Mouse (Mus musculus) thymus, postnatal 10 days (tissue): ENCODE results near the gene Ears2.

Experiments used
- DNase-seq, 2 experiments: peaks; one replicate each; pipeline ENCODE4 v3.0.0; 2021; ENCODE audit warnings: low spot score in 2 of 2

Ears2 gene

DNA sequence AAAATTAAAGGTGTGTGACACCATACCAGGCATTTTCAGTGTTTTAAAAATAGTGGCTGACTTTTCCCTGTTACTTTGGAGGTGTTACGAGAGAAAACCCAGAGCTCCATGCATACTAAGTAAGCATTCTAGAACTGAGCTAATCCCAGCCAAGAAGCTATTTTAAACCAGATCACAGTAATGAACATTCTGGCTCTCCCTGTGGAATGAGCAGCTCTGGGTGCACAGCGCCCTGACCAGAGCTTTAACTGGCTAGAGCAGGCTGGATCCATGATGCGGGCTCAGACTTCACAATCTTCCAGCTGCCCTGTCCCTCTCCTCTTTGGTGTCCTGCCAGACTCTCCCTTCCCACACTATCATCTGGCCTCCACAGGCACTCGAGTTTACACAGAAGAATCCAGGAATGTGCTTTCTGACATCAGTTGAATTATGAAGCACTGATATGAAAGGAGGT, 21.9 kb downstream of the Ears2 start:
- DNase-seq = no peak

DNA sequence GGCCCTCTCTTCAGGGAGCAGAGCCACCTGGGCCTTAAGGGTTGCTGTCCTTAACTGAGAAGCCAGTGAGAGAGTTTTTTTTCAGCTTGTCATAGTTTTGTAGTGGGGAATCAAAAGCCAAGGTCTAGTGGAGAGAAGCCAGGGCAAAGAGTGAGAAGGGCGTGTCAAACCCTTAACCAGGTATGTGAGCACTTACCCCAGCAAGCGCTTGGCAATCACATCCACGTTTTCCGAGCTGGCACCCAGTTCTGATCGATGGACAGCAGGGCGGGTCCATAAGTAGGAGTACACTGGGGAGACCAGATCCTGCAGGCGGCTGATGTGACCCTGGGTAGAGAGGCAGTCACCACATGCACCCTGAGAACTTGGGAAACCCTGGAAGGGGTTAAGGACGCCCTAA, 23.0 kb downstream of the Ears2 start:
- no peak for DNase-seq

DNA sequence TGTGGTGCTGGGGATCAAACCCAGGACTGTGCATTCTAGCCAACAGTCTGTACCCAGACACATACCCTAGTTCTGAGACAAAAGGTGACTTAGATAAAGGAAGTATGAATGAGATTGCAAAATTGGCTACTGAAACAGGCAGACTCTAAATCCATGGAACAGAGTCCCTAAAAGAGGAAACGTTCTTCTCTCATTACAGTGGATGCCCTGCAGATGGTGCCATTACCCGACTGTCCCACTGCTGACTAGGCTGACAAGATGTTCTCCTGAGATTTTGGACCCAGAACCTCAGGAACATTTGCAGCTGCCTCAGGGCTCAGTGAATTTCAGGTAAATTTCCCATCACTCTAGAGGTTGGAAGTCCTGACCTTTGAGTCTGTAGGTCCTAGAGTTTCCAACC, 32.7 kb downstream of the Ears2 start:
- no peak for DNase-seq

DNA sequence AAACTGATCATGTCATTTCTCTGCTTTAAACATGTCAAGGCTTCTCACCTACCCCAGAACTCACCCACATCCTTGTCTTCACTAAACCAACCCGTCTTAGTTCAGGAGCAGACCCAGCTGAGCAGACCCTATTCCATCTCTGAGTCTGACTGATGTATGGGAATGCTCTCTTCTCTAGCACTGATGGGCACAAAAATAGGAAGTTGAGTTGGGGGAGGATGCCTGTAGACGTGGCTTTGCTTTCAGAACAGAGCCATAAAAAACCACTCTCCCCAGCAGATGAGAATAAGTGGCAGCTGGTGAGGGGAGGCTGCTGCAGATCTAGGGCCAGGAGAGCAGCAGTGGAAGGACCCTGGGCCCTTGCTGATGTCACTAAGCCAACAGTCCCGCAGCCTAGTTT, 33.7 kb downstream of the Ears2 start:
- DNase-seq = no peak

DNA sequence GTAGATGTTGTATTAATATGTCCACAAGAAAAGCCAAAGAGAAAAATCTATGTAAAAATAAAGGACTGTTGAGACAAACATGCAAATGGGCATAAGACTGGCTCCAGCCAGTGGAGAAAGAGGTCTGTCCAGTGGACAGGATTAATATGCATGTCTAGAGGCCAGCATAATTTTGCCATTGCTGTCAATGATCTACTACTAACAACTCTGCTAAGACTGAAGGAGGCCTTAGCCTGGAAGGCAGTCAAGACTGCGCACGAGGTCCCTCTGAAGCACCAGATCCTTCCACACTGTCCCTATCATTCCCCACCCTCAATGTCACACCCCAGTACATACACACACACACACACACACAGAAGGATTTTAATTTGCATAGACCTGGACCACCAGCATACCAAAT, 44.9 kb downstream of the Ears2 start:
- no peak for DNase-seq

DNA sequence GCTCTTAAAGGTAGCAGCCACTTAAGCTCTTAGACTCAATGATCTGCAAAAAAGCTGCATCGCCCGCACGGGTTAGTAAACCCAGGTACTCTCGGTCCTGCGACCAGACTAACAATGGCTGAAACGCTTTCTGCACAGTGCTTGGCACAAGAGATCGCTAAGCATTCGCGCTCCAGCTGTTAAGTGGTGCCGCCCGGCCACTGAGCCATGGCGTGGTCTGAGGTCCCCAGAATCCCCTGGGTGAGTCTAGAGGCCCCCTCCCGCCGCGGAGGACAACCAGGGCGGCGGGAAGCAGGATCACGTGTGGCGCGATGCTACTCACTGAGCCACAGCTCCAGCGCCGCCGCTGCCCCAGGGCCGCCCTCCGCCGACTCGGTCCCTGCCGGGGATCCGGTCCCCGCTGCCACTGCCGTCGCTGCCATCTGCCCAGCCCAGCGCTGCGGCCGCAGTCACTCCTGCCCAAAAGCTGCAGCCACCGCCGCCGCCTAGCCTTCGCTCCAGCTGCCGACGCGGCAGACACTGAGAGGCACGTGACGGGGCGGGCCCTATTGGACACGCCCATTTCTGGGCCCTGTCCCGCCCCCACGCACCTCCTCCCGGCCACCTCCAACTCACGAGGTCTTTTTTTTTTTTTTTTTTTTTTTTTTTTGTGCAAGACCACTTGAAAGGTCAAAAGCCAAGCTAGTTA, 46.3 kb downstream of the Ears2 start, which contains the start of gene Gga2:
Gga2 (minus strand) TSS at position 556 of the 688 bp plus-strand sequence.
- peak; percentile 76 to 81 for DNase-seq

DNA sequence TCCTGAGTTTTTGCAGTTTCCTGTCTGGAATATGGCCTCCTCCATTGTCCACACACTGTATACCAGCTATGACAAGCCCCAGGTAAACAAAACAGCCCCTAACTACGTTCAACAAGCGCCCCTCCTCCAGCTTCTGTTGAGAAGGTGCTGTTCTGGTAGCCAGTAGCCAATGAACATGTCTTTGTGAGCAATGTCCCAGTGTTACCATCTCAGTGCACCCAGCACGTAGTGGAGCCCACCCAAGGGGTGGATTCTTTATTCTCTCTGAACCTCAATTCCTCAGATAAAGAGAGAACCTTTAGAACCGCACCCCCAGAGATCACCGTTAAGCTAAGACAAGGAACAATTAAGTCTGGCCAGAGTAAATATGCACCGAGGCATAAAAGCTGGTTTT, 46.8 kb downstream of the Ears2 start:
- DNase-seq = no peak

DNA sequence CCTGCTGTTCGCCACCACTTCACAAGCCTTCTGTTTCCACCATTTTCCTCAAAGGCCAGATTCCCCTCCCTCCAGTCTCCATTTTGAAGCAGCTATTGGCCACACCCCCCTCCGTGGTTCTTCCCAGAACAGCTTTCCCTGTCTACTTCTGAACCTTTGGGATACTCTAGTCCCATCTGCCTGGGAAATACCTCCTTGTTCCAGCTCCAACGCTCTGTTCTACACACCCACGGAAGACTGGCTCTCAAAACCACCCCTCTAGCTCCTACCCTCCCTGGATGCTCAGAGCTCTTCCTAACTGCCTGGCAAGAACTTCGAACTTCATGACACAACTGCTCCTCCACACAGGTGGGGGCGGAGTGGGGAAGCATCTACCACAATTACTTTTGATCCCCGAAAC, 48.1 kb downstream of the Ears2 start:
- DNase-seq = no peak

DNA sequence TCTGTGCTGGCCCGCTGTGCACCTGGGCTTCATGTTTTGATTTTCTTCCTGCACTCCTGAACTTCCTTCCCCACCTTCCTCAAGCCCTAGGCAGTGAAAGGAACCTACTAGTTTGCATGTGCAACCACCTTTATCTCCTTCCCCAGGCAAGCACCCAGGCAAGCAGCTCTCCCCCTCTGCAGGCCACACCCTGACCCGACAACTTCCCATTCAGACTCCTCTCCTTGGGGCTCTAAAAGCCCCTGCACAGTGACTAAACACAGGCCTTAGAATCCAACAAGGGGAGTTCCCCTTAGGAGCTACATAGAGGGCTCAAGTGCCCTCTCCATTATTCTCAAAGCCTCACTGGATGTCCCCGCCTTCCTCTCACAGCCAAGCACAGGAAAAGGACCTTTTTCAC, 48.8 kb downstream of the Ears2 start:
- no peak for DNase-seq

DNA sequence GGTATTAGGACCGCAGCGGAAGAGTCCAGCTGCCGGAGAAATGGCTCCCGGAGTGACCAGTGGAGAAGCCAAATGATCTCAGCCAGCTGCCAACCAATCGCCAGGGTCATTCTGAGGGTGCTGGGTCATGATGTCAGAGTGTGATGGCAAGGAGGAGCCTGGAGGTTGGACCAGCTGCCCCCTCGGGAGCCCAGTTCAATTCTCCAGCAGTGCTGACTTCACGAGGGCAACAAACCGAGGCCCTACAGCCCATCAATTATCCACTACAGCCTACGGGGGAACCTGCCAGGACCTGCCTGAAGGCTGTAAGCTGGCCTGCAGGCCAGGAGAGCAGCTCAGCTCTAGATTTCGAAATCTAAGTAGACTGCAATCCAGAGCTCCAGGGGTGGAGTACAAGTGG, 51.3 kb downstream of the Ears2 start:
- DNase-seq = no peak

DNA sequence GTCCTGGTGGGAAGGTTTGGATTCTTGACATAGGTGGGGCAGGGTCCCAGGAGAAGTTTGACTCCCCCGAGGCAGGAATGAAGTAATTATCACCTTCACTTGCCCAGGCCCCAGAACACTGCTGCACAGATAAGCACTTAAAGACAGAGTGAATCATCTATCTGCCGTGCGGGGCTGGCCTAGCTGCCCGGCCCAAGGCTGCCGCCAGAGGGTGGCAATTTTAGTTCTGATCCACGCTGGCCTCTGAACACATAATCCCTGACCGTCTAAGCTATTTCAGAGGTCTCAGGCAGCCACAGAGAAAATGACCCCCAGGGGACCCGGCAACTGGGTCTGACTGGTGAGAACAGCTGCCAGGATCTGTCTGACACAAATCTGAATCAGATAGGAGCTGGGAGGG, 52.0 kb downstream of the Ears2 start:
- DNase-seq = no peak

DNA sequence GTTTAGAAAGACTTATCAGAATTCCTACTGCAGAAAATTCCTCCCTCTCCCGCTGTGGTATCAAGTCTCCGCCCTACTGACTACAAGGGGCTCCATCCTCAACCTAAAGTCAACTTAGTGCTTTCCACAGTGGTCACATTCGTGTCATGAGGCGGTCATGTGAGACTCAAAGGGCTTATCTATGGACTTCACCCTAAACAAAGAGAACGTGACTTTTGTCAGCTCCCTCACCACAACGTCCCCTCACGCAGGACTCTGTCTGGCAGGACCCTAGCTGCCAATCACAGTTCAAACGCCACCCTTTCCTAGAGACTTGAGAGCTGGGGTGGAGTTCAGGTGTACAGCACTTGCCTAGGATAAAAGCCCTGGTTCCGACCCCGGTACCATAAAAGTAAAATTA, 54.1 kb downstream of the Ears2 start:
- no peak for DNase-seq

DNA sequence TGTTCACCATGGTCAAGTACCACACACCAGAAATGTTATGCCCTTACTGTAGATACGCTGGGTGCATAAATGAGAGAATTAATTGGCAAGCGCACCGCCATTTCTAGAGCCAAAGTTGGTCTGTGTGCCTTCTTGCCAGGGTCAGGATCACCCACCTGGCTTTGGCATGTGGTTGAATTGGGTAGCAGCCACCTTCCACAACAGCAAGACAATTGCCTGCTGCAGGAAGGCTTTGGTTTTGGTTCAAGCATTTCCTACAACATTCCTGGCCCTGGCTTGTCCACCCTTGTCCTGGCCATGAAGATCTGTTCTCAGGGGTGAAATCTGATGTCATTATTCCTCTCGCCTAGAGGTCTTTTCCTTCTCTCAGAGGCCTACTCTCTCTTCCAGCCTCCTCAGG, 54.7 kb downstream of the Ears2 start:
- DNase-seq = no peak

DNA sequence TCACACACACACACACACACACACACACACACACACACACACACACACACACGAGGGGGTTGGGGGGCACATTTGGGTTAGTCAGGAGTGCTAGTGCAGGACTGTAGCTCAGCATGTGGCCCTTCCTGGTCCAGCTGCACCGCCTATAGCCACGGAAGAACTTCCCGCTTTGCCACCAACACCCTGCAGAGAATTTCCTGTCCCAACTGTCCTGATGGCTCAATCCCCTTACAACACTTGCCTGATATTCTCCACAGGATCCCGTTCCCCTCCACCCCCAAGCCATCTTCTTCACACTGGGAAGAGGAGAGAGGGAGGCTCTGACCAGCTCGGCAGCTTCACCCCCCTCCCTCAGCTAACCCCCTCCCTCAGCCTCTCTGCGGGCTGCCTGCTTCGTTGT, 66.7 kb downstream of the Ears2 start:
- no peak for DNase-seq

DNA sequence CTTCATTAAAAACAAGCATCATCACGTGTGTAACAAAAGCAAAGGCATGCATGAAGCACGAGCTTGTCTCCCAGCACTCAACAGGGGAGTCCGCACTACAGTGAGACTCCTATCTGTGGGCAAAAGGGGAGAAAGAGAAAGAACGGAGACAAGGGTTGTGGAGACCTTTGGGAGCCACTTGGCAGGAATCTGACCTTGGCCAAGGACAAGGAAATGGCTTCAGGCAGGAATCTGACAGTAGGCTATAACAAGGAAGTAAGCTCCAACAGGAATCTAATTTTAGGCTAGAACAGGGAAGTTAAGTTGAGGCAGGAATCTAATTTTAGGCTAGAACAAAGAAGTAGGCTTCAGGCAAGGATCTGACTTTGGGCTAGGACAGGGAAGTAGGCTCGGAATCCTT, 71.1 kb downstream of the Ears2 start:
- no peak for DNase-seq
